Mouse (Mus musculus): ENCODE results near the gene Ssh1.
A peak's percentile ranks its signal among the peaks of the same experiment; 100 is the strongest.

The Ssh1 gene

DNA sequence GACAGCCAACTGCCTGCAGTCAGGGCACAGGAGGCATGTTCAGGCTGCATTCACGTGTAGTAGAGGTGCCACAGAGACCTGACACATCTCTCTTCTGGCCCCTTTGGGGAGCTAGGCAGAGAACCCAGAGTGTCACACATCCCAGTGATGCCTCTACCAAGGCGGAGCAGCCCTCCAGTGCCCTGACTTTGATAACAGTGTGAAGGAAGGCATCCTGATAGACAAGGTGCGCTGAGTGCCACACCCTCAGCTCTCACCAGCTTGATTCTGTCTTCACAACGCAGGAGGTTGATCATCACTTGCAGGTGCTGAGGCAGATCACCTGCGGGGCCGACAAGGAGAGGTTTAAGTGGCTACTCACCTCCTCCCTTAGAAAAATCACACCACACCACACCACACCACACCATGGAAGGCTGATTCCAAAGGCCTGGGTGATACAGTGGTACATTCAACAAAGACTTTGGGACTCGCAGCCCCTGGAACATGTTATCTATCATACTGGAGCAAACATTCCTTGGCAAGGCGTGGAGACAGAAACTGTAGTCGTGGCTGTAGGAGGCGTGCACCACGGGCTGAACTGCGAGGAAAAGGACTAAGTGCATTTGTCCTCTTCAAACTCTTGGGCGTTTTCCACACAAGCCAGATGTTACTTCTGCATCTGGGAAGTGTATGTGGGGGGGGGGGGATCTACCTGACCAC lies 27.1 kb downstream of the Ssh1 start:
- DNase-seq (ENCODE audit: extremely low read depth, low read depth, low spot score) = no peak

DNA sequence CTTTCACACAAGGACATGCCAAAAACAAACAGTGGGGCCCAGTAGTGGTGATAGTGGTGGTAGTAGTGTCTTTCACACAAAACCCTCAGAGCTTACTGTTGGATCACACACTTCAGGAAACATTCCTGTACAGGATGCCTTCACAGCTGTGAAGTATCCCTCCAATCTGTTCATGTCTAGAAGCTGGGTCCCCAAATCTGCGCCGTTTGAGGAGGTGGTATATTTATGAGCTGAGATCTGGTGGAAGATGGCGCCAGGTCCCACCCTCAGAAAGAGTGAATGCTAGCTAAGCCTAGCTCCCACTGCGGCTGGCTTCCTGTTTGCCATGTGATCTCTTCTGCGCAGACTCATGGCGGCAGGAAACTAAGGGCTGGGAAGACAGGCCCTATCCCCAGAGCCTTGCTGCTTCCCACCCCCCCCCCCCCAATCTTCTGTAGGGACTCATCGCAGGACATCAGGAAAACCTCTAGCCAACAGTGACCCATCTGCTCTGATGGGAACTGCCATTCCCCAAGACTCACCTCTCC lies 28.0 kb downstream of the Ssh1 start:
- no peak for DNase-seq (ENCODE audit: extremely low read depth, low read depth, low spot score)

GRCm38 (mm10) chr5:113964972-113965371 lies 28.7 kb downstream of the Ssh1 start:
- DNase-seq (ENCODE audit: extremely low read depth, low read depth, low spot score) = no peak

GRCm38 (mm10) chr5:113961776-113962175 lies 31.9 kb downstream of the Ssh1 start:
- DNase-seq (ENCODE audit: extremely low read depth, low read depth, low spot score) = no peak

DNA sequence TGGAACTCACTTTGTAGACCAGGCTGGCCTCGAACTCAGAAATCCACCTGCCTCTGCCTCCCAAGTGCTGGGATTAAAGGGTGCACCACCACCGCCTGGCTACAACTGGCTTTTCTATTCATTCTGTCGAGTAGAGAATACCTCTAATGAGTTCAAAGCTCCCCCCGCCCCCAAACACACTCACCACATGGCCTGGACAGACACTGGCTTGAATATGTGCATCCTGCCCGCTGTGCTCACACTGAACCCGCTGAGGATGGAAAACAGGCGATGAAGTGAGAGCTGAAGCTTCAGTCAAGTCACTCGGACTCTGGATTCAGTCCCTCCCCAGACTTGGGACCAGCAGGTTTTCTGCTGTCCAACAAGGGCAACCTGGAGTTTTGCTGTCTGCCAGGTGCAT lies 33.3 kb downstream of the Ssh1 start:
- DNase-seq (ENCODE audit: extremely low read depth, low read depth, low spot score) = no peak

GRCm38 (mm10) chr5:113959039-113959438 lies 34.7 kb downstream of the Ssh1 start:
- no peak for DNase-seq (ENCODE audit: extremely low read depth, low read depth, low spot score)

DNA sequence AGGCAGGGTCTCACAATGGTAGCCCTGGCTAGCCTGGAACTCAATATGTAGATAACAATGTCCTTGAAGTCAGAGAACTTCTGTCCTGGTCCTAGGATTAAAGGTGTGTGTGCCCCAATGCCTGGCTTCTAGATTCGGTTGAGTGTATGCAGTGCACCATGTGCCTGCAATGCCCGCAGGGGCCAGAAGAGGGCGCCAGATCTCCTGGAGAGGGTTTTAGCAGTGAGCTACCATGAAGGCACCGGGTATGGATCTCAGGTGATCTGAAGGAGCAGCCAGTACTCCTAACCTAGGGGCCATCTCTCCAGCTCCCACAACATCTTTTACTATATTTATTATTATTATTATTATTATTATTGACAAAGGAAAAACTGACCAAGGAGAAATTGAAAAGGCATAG lies 37.2 kb downstream of the Ssh1 start:
- no peak for DNase-seq (ENCODE audit: extremely low read depth, low read depth, low spot score)

DNA sequence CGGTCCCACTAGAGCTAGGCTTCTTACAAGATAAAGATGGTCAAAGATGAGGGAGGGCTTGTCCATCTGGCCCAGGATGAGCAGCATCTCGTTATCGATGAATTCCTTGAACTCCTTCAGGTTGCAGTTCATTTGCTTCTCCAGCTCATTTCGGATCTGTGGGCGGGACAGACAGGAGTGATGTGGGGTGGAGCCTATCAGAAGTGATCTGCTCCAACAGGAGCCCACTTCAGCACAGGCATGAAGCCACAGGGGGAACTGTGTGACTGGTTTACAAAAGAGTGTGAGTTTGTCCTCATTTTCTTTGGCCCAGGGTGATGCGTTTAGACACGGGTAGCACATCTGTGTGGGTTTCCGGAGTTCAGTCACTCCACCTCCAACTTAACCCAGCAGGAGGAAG lies 38.0 kb downstream of the Ssh1 start:
- no peak for DNase-seq (ENCODE audit: extremely low read depth, low read depth, low spot score)

DNA sequence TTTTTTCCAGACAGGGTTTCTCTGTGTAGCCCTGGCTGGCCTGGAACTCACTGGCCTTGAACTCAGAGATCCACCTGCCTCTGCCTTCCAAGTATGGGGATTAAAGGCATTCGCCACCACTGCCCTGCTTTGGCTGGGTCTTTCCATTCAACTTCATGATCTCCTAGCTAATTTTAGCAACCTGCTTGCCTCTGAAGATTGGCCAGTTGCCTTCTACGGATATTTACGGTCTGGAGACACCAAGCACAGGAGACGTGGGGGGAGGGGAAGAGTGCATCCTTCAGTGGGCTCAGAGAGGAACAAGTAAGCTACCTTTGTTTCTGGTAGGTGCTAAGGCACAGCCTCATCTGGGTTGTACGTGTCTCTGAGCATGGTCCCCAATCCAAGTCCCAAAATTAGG lies 38.4 kb downstream of the Ssh1 start:
- no peak for DNase-seq (ENCODE audit: extremely low read depth, low read depth, low spot score)

- no peak for DNase-seq (ENCODE audit: extremely low read depth, low read depth, low spot score)
Measured at GRCm38 (mm10) chr5:113954421-113954820, 39.3 kb downstream of the Ssh1 start.

DNA sequence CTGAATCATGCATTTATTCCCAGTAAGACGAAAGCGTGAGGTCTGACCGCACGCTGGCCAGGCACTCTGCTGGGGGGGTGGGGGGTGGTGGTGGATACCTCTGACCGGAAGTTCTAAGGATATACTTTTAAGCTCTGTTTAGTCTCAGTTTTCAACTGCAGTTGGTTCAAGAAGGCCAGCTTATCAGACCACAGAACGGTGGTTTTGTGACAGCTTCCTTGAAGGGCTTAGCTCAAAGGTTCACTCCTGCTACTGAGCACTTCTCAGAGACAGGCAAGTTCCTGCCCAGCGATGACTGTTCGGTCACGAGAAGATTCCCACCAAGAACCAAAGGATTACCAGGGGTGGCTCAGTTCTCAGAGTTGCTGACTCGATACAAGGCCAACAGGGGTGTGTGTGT lies 41.2 kb downstream of the Ssh1 start:
- no peak for DNase-seq (ENCODE audit: extremely low read depth, low read depth, low spot score)

DNA sequence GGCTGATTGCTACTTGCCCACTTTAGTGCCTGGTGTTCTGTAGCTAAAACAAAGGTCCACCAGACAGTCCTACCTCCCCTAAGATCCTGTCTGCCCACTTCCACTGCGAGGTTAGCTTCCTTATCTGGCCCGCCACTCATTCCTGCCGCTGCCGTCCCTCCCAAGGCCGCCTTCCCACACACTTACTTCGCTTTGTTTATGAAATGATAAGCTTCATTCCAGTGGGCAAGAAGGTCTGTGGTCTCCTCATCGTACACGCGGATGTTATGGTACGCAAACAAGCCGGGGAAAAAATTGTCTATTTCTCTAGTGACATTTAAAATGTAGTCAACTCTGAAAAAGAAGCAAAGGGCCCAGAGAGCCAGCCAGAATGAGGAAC lies 42.0 kb downstream of the Ssh1 start:
- no peak for DNase-seq (ENCODE audit: extremely low read depth, low read depth, low spot score)

- no peak for DNase-seq (ENCODE audit: extremely low read depth, low read depth, low spot score)
Measured at GRCm38 (mm10) chr5:113950786-113951692, 42.7 kb downstream of the Ssh1 start.

DNA sequence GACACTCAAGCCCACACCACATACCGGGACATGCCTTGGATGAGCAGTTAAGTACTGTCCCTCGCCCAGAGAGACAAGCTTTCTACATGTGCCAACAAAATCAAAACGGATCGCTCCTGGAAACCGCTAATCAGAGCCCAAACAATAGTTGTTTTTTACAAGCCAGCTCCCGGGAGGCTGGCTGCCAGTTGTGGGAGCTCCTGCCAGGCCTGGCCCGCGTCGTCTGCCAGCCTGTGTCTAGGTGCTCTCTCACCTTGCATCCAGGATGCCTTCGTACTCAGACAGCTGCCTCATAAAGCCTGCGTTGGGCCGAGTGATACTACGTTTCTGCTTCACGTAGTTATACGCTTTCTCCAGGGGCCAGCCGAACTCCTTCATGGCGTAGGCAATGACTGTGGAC lies 43.6 kb downstream of the Ssh1 start:
- DNase-seq (ENCODE audit: extremely low read depth, low read depth, low spot score) = peak; percentile 26

DNA sequence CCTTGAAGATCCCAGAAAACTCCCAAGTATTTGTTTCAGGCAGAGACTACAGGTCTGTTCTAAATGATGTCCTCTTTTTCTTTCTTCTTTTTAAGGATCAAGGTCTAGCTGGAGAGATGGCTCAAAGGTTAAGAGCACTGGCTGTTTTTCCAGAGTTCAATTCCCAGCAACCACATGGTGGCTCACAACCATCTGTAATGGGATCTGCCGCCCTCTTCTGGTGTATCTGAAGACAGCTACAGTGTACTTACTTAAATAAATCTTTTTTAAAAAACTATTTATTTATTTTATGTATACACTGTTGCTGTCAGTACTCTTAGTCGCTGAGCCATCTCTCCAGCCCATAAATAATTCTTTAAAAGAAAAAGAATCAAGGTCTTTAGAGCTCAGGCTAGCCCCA lies 46.4 kb downstream of the Ssh1 start:
- DNase-seq (ENCODE audit: extremely low read depth, low read depth, low spot score) = no peak

DNA sequence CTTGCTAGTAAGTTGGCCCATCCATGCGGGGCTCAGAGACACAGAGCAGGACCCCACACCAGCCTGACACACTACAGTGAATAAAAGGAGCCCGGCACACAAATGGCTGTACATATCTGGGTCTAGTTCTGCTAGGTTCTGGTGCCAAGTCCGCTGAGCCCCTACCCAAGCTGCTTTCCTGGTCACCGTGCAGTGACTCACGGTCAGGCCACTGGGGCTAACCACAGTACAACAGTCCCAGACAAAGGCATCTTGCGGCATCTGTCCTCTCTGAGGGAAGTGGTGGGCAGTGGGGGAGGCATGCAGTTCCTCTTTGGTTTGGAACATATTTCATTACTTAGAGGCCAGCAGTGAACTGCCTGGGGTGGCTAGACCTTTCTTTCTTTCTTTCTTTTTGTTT lies 48.6 kb downstream of the Ssh1 start:
- no peak for DNase-seq (ENCODE audit: extremely low read depth, low read depth, low spot score)

DNA sequence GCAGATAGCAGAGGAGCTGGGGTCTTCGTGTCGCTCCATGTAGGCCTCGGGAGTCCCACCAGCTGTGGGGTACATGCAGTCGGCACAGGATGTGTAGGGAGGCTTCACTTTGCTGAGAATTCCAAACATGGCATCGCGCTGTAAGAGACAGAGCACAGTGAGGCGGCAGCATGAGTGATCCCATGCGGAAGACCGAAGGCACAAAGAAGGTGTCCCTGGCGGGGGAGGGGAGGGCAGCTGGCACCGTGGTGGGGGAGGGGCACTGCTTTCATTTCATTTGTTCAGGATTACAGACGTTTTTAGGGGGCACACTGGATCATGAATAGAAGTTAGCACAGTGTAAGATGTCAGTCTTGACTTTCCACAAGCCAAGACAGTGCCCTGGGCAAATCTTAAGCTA lies 50.4 kb downstream of the Ssh1 start:
- no peak for DNase-seq (ENCODE audit: extremely low read depth, low read depth, low spot score)

GRCm38 (mm10) chr5:113942580-113942979 lies 51.1 kb downstream of the Ssh1 start:
- no peak for DNase-seq (ENCODE audit: extremely low read depth, low read depth, low spot score)

- DNase-seq (ENCODE audit: extremely low read depth, low read depth, low spot score) = no peak
Measured at GRCm38 (mm10) chr5:113939263-113939900, 54.3 kb downstream of the Ssh1 start.

DNA sequence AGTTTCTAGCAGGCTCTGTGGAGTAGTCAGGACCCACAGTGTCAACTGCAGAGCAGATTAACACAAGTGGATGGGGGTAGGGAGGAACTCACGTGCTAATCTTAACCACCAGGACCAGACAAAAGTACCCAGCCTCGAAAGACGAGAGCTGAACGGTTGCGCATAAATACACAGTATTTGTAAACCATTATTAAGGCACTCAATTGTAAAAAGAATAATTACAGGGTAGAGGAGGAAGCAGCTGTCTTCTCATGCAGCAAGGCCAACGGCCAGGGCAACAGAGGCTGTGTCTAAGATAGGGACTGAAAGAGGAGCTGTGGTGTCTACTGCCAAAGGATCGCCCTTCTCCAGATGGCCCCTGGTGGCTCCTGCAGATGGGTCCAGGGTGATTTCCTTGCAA lies 56.0 kb downstream of the Ssh1 start:
- DNase-seq (ENCODE audit: extremely low read depth, low read depth, low spot score) = no peak

GRCm38 (mm10) chr5:113933889-113934288 lies 59.8 kb downstream of the Ssh1 start:
- no peak for DNase-seq (ENCODE audit: extremely low read depth, low read depth, low spot score)

GRCm38 (mm10) chr5:113933480-113933879 lies 60.2 kb downstream of the Ssh1 start:
- DNase-seq (ENCODE audit: extremely low read depth, low read depth, low spot score) = no peak
